Mouse (Mus musculus) cerebellum, adult 2 months (tissue): ENCODE data around the gene Gdf10. TPM values are rescaled to one million over a fixed set of nuclear protein-coding genes. Genes with fewer than 3 reads are reported as not detected.
A peak's percentile ranks its signal among the peaks of the same experiment; 100 is the strongest.

ENCODE experiments used
- DNase-seq, 2 experiments: peaks; one replicate each; pipeline ENCODE4 v3.0.0; 2021
- H3K27ac ChIP-seq: fragments of 200-500 bp; 2 replicates; pipeline ENCODE4 v1.5.1; 2012; ENCODE audit warnings: low read length, control low read depth, inconsistent platforms; ENCODE audit not compliant: insufficient read depth
- H3K27me3 ChIP-seq: fragments of 200-500 bp; 2 replicates; pipeline ENCODE4 v1.6.1; 2012; ENCODE audit warnings: inconsistent platforms, mild to moderate bottlenecking, low read length, moderate library complexity; ENCODE audit not compliant: control insufficient read depth, insufficient read depth
- H3K4me1 ChIP-seq: fragments of 200-500 bp; 2 replicates; pipeline ENCODE4 v1.6.1; 2011; ENCODE audit warnings: low read length; ENCODE audit not compliant: control insufficient read depth, insufficient read depth
- H3K4me3 ChIP-seq: fragments of 200-500 bp; replicated peaks from 2 replicates; pipeline ENCODE3; 2011; ENCODE audit warnings: mild to moderate bottlenecking, low read depth, low read length, control low read depth; ENCODE audit not compliant: insufficient read depth
- CTCF ChIP-seq: fragments of 200-500 bp; IDR thresholded peaks from 2 replicates; pipeline ENCODE4 v1.5.1; 2011; ENCODE audit warnings: low read depth, mild to moderate bottlenecking, control low read depth, low read length, moderate library complexity, borderline replicate concordance; ENCODE audit not compliant: insufficient read depth
- POLR2A ChIP-seq: fragments of 200-500 bp; IDR thresholded peaks from 2 replicates; pipeline ENCODE4 v1.6.1; 2011; ENCODE audit warnings: low read length, control low read depth, borderline replicate concordance; ENCODE audit not compliant: insufficient read depth
- WGBS: fragments of 180-500 bp; shearing (Covaris S2); methylation state at CpG from one replicate; pipeline ENCODE4 v1.1.7; 2018; 5-methylcytosine and 5-hydroxymethylcytosine counted together
- polyA plus RNA-seq: library from polyadenylated mRNA; depleted of rRNA; stranded (reverse); fragments of >200 nt; gene quantifications from 2 replicates; pipeline ENCODE4 v1.2.3, GENCODE M21; 2012; rRNA removed

Gene Gdf10
- 39.3 and 59.5 TPM in 2 replicates for polyA plus RNA-seq

GRCm38 (mm10) chr14:33923168-33924070, at the start of gene Gdf10:
TSS of gene Gdf10 (plus strand) at chr14:33923587.
- Histone ChIP-seq H3K4me3 (peak within 1 kb of the TSS; percentile 14), H3K4me1 (no peaks in the 10 kb centered on the region), H3K27me3 (no peaks in the 10 kb centered on the region; the same call in 1 of the 2 replicates), H3K27ac (no peak within 1 kb of the TSS)
- 2% methylated on average over 85 of the region's 85 CpGs for WGBS
- peak in 1 of 2 experiments; percentile 21 for DNase-seq
- TF ChIP-seq CTCF (no peak), POLR2A (no peak)

GRCm38 (mm10) chr14:33878826-33879225, 44.6 kb upstream of the Gdf10 start:
- 89% methylated on average over 1 of the region's 1 CpGs for WGBS
- no peak for TF ChIP-seq POLR2A
- Histone ChIP-seq H3K4me3 (no peak overlapping the region), H3K27ac (no peak overlapping the region), H3K27me3 (no peaks in the 10 kb centered on the region), H3K4me1 (no peaks in the 10 kb centered on the region)
- no peak for DNase-seq

GRCm38 (mm10) chr14:33880236-33880635, 43.2 kb upstream of the Gdf10 start:
- H3K27ac ChIP-seq = no peak overlapping the region
- DNase-seq = no peak
- WGBS = 45% methylated on average over 3 of the region's 3 CpGs
- no peaks in the 10 kb centered on the region for H3K4me1 ChIP-seq
- H3K4me3 ChIP-seq = no peak overlapping the region
- H3K27me3 ChIP-seq = no peaks in the 10 kb centered on the region
- TF ChIP-seq POLR2A (no peak), CTCF (no peak)

GRCm38 (mm10) chr14:33881471-33881870, 41.9 kb upstream of the Gdf10 start:
- no peaks in the 10 kb centered on the region for H3K27me3 ChIP-seq
- H3K27ac ChIP-seq = no peak overlapping the region
- no peak for DNase-seq
- 78% methylated on average over 3 of the region's 3 CpGs for WGBS
- TF ChIP-seq CTCF (no peak), POLR2A (no peak)
- no peak overlapping the region for H3K4me3 ChIP-seq
- H3K4me1 ChIP-seq = no peaks in the 10 kb centered on the region

GRCm38 (mm10) chr14:33883046-33883445, 40.3 kb upstream of the Gdf10 start:
- DNase-seq = peak; percentile 16 to 35
- no peaks in the 10 kb centered on the region for H3K4me1 ChIP-seq
- H3K27ac ChIP-seq = no peak overlapping the region
- no peak overlapping the region for H3K4me3 ChIP-seq
- H3K27me3 ChIP-seq = no peaks in the 10 kb centered on the region
- WGBS = 56% methylated on average over 4 of the region's 4 CpGs
- TF ChIP-seq CTCF (no peak), POLR2A (no peak)

GRCm38 (mm10) chr14:33885466-33885865, 37.9 kb upstream of the Gdf10 start:
- H3K4me3 ChIP-seq = no peak overlapping the region
- TF ChIP-seq POLR2A = no peak
- TF ChIP-seq CTCF = no peak
- H3K27me3 ChIP-seq = no peaks in the 10 kb centered on the region
- 48% methylated on average over 11 of the region's 11 CpGs for WGBS
- no peak overlapping the region for H3K27ac ChIP-seq
- DNase-seq = no peak
- H3K4me1 ChIP-seq = peaks cover 6% of the 10 kb centered on the region

GRCm38 (mm10) chr14:33888387-33889035, 34.9 kb upstream of the Gdf10 start:
- H3K4me3 ChIP-seq = no peak overlapping the region
- 47% methylated on average over 11 of the region's 11 CpGs for WGBS
- peaks cover 10% of the 10 kb centered on the region for H3K4me1 ChIP-seq
- no peaks in the 10 kb centered on the region for H3K27me3 ChIP-seq
- TF ChIP-seq POLR2A (no peak), CTCF (no peak)
- peak; percentile 16 to 44 for DNase-seq
- H3K27ac ChIP-seq = no peak overlapping the region
